Mouse (Mus musculus) heart, postnatal 0 days (tissue): Measurements from ENCODE around the gene Atg2b.

Experiments used
- CTCF ChIP-seq: IDR thresholded peaks from 2 replicates; pipeline ENCODE4 v1.5.1; 2016; ENCODE audit warnings: antibody characterized with exemption, control low read depth, low read depth
- EP300 ChIP-seq: IDR thresholded peaks from 2 replicates; pipeline ENCODE4 v1.6.1; 2016; ENCODE audit warnings: antibody characterized with exemption, low read depth

GRCm38 (mm10) chr12:105636551-105636950 is 48.5 kb downstream of the Atg2b start:
- TF ChIP-seq CTCF = no peak
- TF ChIP-seq EP300 = no peak
